Mouse (Mus musculus) spleen, postnatal 4 days (tissue): Measurements from ENCODE around the gene Nxn.

Experiments
- DNase-seq, 2 experiments: peaks; one replicate each; pipeline ENCODE4 v3.0.0; 2022; ENCODE audit warnings: low spot score in 2 of 2

Gene Nxn

GRCm38 (mm10) chr11:76300862-76301261 is 98.1 kb downstream of the Nxn start:
- no peak for DNase-seq

GRCm38 (mm10) chr11:76298457-76299000 is 100.4 kb downstream of the Nxn start:
- DNase-seq: no peak

- no peak for DNase-seq
These were observed 101.7 kb downstream of the Nxn start for GRCm38 (mm10) chr11:76297252-76297651.

- DNase-seq: no peak
These were observed 104.1 kb downstream of the Nxn start for GRCm38 (mm10) chr11:76294836-76295235.

GRCm38 (mm10) chr11:76294078-76294477 is 104.9 kb downstream of the Nxn start:
- no peak for DNase-seq

- DNase-seq: no peak
These were observed 106.1 kb downstream of the Nxn start for GRCm38 (mm10) chr11:76292831-76293230.

GRCm38 (mm10) chr11:76292398-76292797 is 106.5 kb downstream of the Nxn start:
- DNase-seq: no peak

- DNase-seq: no peak
These were observed 107.0 kb downstream of the Nxn start for GRCm38 (mm10) chr11:76291960-76292359.

GRCm38 (mm10) chr11:76290367-76290766 is 108.6 kb downstream of the Nxn start:
- no peak for DNase-seq

GRCm38 (mm10) chr11:76288645-76289044 is 110.3 kb downstream of the Nxn start:
- no peak for DNase-seq

GRCm38 (mm10) chr11:76287301-76287700 is 111.6 kb downstream of the Nxn start:
- no peak for DNase-seq

GRCm38 (mm10) chr11:76286534-76287126 is 112.3 kb downstream of the Nxn start:
- DNase-seq: no peak

- DNase-seq: no peak
These were observed 113.4 kb downstream of the Nxn start for GRCm38 (mm10) chr11:76285431-76286075.

- no peak for DNase-seq
These were observed 115.1 kb downstream of the Nxn start for GRCm38 (mm10) chr11:76283841-76284240.

GRCm38 (mm10) chr11:76279971-76280370 is 119.0 kb downstream of the Nxn start:
- no peak for DNase-seq

GRCm38 (mm10) chr11:76278960-76279852 is 119.7 kb downstream of the Nxn start:
- DNase-seq: no peak

GRCm38 (mm10) chr11:76272440-76272839 is 126.5 kb downstream of the Nxn start:
- DNase-seq: no peak

GRCm38 (mm10) chr11:76268521-76269065 is 130.3 kb downstream of the Nxn start:
- no peak for DNase-seq

GRCm38 (mm10) chr11:76268001-76268459 is 130.9 kb downstream of the Nxn start:
- no peak for DNase-seq

GRCm38 (mm10) chr11:76267550-76267949 is 131.4 kb downstream of the Nxn start:
- DNase-seq: no peak

GRCm38 (mm10) chr11:76262611-76263351 is 136.2 kb downstream of the Nxn start:
- no peak for DNase-seq
